Mouse (Mus musculus): Measurements from ENCODE around the gene Cyb561d1. TPM values are rescaled to one million over a fixed set of nuclear protein-coding genes. Genes with fewer than 3 reads are reported as not detected.

The Cyb561d1 gene
- polyA plus RNA-seq, 1 experiment from 2014 or later: 3.5 TPM

DNA sequence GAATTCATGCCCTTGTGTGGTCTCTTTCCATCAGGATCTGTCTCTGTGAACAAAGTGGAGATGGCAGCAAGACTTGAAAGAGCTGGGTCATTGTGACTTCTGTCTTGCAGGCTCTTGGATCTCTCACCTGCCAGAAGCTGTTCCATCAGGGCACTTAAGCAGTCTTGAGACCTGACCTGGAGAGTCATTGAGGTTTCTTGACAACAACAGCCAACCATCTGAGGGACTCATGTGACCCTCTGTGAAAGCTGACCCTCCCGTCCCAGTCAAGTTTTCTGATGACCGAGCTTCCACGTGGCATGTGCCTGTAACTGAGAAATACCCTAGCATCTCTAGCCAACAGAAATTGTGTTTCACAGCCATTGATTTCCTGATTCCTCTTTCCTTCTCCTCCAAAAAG is 16.3 kb downstream of the Cyb561d1 start:
- no peak overlapping the region for H3K4me2 ChIP-seq
- no peak for ATAC-seq (ENCODE audit: low FRiP score, low read depth)
- WGBS: 85% methylated on average over 3 of the region's 3 CpGs

GRCm38 (mm10) chr3:108180514-108180913 is 20.5 kb downstream of the Cyb561d1 start:
- Histone ChIP-seq H3K4me3 (no peak overlapping the region), H3K4me2 (no peak overlapping the region), H3K4me1 (replicated peaks) (peaks cover 5% of the 10 kb centered on the region), H3K36me3 (no peaks in the 10 kb centered on the region), H3K9ac (no peak overlapping the region), H3K27me3 (no peaks in the 10 kb centered on the region), H3K9me3 (no peaks in the 10 kb centered on the region), H3K27ac (replicated peaks) (no peak overlapping the region)
- WGBS: 41% methylated on average over 2 of the region's 2 CpGs
- no peak for ATAC-seq (ENCODE audit: low FRiP score, low read depth)

More for the DNA sequence above, 16.3 kb downstream of the Cyb561d1 start:
- H3K27ac ChIP-seq (replicated peaks): no peak overlapping the region
- H3K27me3 ChIP-seq: no peaks in the 10 kb centered on the region
- no peak overlapping the region for H3K9ac ChIP-seq
- no peak overlapping the region for H3K4me3 ChIP-seq
- H3K4me1 ChIP-seq (replicated peaks): peaks cover 38% of the 10 kb centered on the region
- H3K36me3 ChIP-seq: no peaks in the 10 kb centered on the region
- no peaks in the 10 kb centered on the region for H3K9me3 ChIP-seq

GRCm38 (mm10) chr3:108178756-108179715 is 22.0 kb downstream of the Cyb561d1 start:
- H3K4me1 ChIP-seq (replicated peaks): peaks cover 16% of the 10 kb centered on the region
- ATAC-seq (ENCODE audit: low FRiP score, low read depth): no peak
- H3K27ac ChIP-seq (replicated peaks): no peak overlapping the region
- no peaks in the 10 kb centered on the region for H3K36me3 ChIP-seq
- H3K9me3 ChIP-seq: no peaks in the 10 kb centered on the region
- no peak overlapping the region for H3K9ac ChIP-seq
- H3K4me3 ChIP-seq: no peak overlapping the region
- 78% methylated on average over 7 of the region's 7 CpGs for WGBS
- H3K4me2 ChIP-seq: no peak overlapping the region
- H3K27me3 ChIP-seq: no peaks in the 10 kb centered on the region

- peak overlapping the region; percentile 83 for H3K27ac ChIP-seq (replicated peaks)
- peak; percentile 84 for ATAC-seq (ENCODE audit: low FRiP score, low read depth)
- 0 out of 2 replicates have a peak overlapping the region, but pooled peaks have one; percentile 18 for H3K9ac ChIP-seq
These were observed 26.1 kb downstream of the Cyb561d1 start for GRCm38 (mm10) chr3:108174672-108175531.

GRCm38 (mm10) chr3:108169199-108169598 is 31.8 kb downstream of the Cyb561d1 start:
- Histone ChIP-seq H3K4me2 (no peak overlapping the region), H3K4me1 (replicated peaks) (peaks cover 36% of the 10 kb centered on the region), H3K36me3 (no peaks in the 10 kb centered on the region), H3K27me3 (no peaks in the 10 kb centered on the region), H3K9ac (no peak overlapping the region), H3K9me3 (no peaks in the 10 kb centered on the region), H3K4me3 (no peak overlapping the region), H3K27ac (replicated peaks) (no peak overlapping the region)
- no peak for ATAC-seq (ENCODE audit: low FRiP score, low read depth)
- 41% methylated on average over 3 of the region's 3 CpGs for WGBS

More at GRCm38 (mm10) chr3:108174672-108175531, 26.1 kb downstream of the Cyb561d1 start:
- Histone ChIP-seq H3K4me3 (no peak overlapping the region), H3K36me3 (no peaks in the 10 kb centered on the region), H3K27me3 (no peaks in the 10 kb centered on the region), H3K4me1 (replicated peaks) (peaks cover 20% of the 10 kb centered on the region), H3K9me3 (no peaks in the 10 kb centered on the region), H3K4me2 (peak overlapping the region; percentile 45)
- WGBS: 13% methylated on average over 14 of the region's 14 CpGs

GRCm38 (mm10) chr3:108167499-108167898 is 33.5 kb downstream of the Cyb561d1 start:
- H3K36me3 ChIP-seq: no peaks in the 10 kb centered on the region
- WGBS: 29% methylated on average over 14 of the region's 14 CpGs
- H3K27ac ChIP-seq (replicated peaks): no peak overlapping the region
- H3K4me2 ChIP-seq: no peak overlapping the region
- no peaks in the 10 kb centered on the region for H3K9me3 ChIP-seq
- H3K9ac ChIP-seq: no peak overlapping the region
- H3K27me3 ChIP-seq: no peaks in the 10 kb centered on the region
- peaks cover 31% of the 10 kb centered on the region for H3K4me1 ChIP-seq (replicated peaks)
- no peak for ATAC-seq (ENCODE audit: low FRiP score, low read depth)
- H3K4me3 ChIP-seq: no peak overlapping the region

DNA sequence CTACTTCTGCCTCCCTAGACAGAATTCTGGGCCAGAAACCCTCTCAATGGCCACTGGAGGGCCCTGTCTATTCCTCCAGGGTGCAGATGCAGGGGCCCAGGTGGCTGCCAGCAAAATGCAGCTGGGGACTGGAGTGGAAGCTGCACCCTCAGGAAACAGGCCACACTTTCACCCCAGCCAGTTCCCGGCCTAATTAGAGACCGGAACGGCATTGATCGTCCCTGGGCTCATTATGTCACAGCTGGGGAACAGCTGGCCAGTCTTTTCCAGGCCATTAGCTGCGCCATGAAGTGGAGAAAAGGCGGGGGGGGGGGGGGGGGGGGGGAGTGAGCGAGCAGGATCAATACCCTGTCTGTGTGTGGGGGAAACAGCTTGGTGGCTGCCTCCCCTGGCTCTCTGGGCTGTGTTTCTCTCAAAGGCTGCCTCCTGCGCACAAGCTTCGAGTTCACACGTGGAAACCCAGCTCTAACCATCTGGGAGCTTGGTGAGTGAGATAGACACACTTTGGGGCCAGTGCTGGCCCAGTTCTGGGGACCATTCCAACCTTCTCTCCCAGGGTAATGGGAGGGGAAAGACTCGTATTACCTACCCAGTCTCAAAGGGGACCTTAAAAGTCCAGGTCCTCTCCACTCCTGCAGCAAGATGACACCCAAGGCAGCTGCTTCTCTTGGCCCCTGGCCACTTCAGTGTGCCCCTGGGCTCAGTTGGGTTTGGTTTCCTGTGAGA is 34.4 kb downstream of the Cyb561d1 start:
- H3K9ac ChIP-seq: no peak overlapping the region

GRCm38 (mm10) chr3:108165532-108166315 is 35.3 kb downstream of the Cyb561d1 start:
- Histone ChIP-seq H3K9me3 (no peaks in the 10 kb centered on the region), H3K27ac (replicated peaks) (peak overlapping the region; percentile 74), H3K4me1 (replicated peaks) (peaks cover 31% of the 10 kb centered on the region), H3K4me2 (peak overlapping the region; percentile 52; the same call in 1 of the 2 replicates), H3K9ac (peak overlapping the region; percentile 18), H3K27me3 (no peaks in the 10 kb centered on the region), H3K36me3 (no peaks in the 10 kb centered on the region), H3K4me3 (no peak overlapping the region)
- WGBS: 22% methylated on average over 10 of the region's 10 CpGs
- ATAC-seq (ENCODE audit: low FRiP score, low read depth): peak; percentile 29; the same call in 1 of the 2 replicates

More for the DNA sequence above, 34.4 kb downstream of the Cyb561d1 start:
- Histone ChIP-seq H3K4me3 (no peak overlapping the region), H3K4me2 (no peak overlapping the region), H3K27me3 (no peaks in the 10 kb centered on the region), H3K27ac (replicated peaks) (peak overlapping the region; percentile 74), H3K4me1 (replicated peaks) (peaks cover 31% of the 10 kb centered on the region), H3K9me3 (no peaks in the 10 kb centered on the region), H3K36me3 (no peaks in the 10 kb centered on the region)
- 5% methylated on average over 9 of the region's 11 CpGs for WGBS
- peak; percentile 54 for ATAC-seq (ENCODE audit: low FRiP score, low read depth)

DNA sequence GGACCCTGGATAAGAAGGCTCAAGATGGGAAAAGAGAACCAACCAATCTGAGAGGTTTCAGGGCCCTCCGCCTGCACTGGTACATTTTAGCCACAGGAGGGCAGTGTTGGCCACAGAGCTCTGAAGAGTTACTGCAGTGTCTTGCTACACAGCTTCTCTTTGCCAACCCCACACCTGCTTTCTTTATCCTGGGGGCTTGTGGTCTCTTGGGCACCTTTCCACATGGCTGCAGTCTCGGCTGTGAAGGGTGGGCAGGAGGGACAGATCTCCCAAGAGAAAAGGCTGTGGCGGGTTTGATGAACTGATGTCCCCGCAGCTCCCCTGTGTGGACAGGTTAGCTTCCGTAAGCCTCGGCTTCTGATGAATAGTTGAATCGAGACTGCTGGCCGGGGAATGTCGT is 36.2 kb downstream of the Cyb561d1 start:
- Histone ChIP-seq H3K4me3 (peak overlapping the region; percentile 20; the same call in 1 of the 2 replicates), H3K9ac (peak overlapping the region; percentile 28; the same call in 1 of the 2 replicates), H3K9me3 (no peaks in the 10 kb centered on the region), H3K4me1 (replicated peaks) (peaks cover 31% of the 10 kb centered on the region), H3K27ac (replicated peaks) (peak overlapping the region; percentile 23; the same call in 1 of the 2 replicates), H3K27me3 (no peaks in the 10 kb centered on the region), H3K36me3 (no peaks in the 10 kb centered on the region), H3K4me2 (peak overlapping the region; percentile 52)
- ATAC-seq (ENCODE audit: low FRiP score, low read depth): peak; percentile 74
- WGBS: 10% methylated on average over 9 of the region's 9 CpGs

- Histone ChIP-seq H3K4me3 (no peak overlapping the region), H3K27me3 (no peaks in the 10 kb centered on the region), H3K9ac (no peak overlapping the region), H3K9me3 (no peaks in the 10 kb centered on the region), H3K36me3 (no peaks in the 10 kb centered on the region), H3K27ac (replicated peaks) (no peak overlapping the region), H3K4me2 (no peak overlapping the region), H3K4me1 (replicated peaks) (peaks cover 31% of the 10 kb centered on the region)
- ATAC-seq (ENCODE audit: low FRiP score, low read depth): no peak
- 67% methylated on average over 5 of the region's 5 CpGs for WGBS
These were observed 36.9 kb downstream of the Cyb561d1 start for GRCm38 (mm10) chr3:108164091-108164490.
